Mouse (Mus musculus): ENCODE measurements around the gene Atxn1l. TPM values are rescaled to one million over a fixed set of nuclear protein-coding genes. Genes with fewer than 3 reads are reported as not detected.
A peak's percentile ranks its signal among the peaks of the same experiment; 100 is the strongest.
"Not testable (repeated sequence)": the region's sequence is repeated elsewhere in the genome, so short reads cannot be mapped to it uniquely, and the experiment has no call there.

Gene Atxn1l
- total RNA-seq (2021): 10 to 100 TPM; 15.7 to 16.9 TPM
- long read RNA-seq, experiment 1, partial matches to known transcripts: 0 of 5 reads
- long read RNA-seq, experiment 1, other reads (novel, unspliced or antisense): 5 of 5 reads
- long read RNA-seq, experiment 2, partial matches to known transcripts: 0 of 7 reads
- long read RNA-seq, experiment 2, other reads (novel, unspliced or antisense): 7 of 7 reads

DNA sequence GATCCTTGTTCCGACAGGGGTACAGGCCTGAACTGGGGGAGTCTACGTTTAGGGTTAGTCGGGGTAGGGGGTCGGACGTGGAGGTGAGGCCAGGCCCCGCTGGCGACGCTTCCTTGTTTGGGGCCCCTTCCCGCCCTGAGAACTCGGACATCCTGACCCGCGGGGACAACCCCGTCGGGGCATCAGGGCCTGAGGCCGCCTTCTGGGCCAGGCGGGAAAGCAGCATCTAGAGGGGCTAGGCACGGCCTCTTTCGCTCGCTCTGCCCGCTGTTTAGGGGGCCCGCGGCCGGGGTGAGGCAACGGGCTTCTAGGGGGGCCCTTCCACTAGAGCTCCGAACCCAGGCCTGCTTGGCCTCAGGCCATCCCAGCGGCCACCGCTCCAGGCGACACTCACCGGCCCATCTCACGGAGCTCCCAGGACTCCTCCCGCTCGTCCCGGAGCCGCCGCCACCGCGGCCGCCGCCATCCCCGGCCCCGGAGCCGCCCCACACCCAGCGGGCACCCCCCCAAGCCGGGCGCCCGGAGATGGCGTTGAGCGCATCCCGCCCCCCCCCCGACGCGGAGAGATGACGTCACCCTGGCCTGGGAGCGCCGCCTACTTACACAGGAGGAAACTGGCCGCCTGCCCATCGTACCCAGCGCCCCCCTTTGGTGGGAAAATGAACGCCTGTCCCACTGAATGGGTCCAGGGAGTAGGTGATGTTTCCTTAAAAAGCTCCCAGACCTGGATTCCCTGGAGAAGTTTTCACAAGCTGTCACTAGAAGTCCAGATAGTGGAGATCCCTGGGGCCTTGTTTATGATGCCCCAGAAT is at the start of gene Atxn1l:
Gene Atxn1l (minus strand): TSS at position 503 of the 812 bp plus-strand sequence.
- peak; percentile 76 for DNase-seq

DNA sequence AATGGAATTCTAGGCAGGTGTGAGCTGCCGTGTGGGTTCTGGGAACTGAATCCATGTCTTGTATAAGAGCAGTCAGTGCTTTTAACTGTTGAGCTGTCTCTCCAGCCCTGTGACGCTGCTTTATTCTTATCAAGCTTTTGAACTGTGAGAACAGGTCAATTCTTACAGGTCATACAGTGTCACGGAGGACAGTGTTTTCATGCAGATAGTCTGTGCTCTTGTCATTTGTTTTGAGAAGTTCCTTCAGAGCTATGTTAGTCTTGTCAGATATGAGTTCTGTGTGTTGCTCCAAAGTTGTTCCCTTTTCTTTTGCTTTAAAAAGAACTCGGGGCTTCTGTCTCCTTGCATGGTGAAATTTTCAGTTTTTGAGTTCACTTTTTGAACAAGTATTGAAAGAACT is 43.0 kb upstream of the Atxn1l start:
- DNase-seq: no peak

GRCm38 (mm10) chr8:109779431-109780228 is 42.1 kb upstream of the Atxn1l start:
- DNase-seq: no peak

- no peak for DNase-seq
Measured at GRCm38 (mm10) chr8:109778993-109779421, 41.5 kb upstream of the Atxn1l start.

- DNase-seq: peak; percentile 96
Measured at GRCm38 (mm10) chr8:109778280-109778977, 40.9 kb upstream of the Atxn1l start, which contains the start of gene Ap1g1. Ap1g1 (plus strand) TSS chr8:109778554.

DNA sequence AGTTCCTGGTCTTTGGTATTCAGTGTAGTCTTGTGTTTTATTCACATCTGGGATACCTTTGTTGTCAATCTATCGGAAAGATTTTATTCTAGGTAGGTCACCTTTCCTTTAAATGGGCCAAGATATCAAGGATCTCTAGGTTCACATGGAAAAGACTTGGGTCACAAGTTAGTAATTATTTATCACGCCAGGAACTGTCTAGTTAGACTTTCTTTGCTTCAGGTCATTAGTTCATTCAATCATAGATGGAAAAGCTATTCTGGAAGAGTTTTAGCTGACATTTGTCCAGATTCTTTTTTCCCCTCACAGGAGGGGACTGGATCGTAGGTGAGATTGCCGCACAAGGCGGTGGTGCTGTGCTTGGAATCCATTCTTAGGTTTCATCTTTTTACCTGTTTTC is 40.3 kb upstream of the Atxn1l start:
- no peak for DNase-seq

GRCm38 (mm10) chr8:109773154-109773553 is 35.6 kb upstream of the Atxn1l start:
- no peak for DNase-seq

- no peak for DNase-seq
Measured at GRCm38 (mm10) chr8:109766081-109766480, 28.5 kb upstream of the Atxn1l start.

GRCm38 (mm10) chr8:109764031-109764430 is 26.5 kb upstream of the Atxn1l start:
- DNase-seq: no peak

- DNase-seq: no peak
Measured at GRCm38 (mm10) chr8:109760221-109760620, 22.7 kb upstream of the Atxn1l start.

DNA sequence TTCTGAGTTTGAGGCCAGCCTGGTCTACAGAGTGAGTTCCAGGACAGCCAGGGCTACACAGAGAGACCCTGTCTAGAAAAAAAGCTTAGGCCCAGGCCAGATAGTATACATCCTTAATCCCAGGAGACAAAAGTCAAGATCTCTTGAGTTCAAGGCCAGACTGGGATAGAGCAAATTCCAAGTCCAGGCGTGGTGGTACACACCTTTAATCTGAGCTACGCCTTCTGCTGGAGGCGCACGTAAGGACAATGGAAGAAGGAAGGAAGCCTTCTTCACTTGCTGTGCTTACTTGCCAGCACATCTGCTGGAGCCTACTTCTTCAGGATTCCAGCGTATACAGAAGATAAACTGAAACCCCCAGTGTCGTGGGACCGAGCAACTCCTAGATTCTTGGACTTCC is 21.9 kb upstream of the Atxn1l start:
- DNase-seq: no peak

GRCm38 (mm10) chr8:109756849-109757248 is 19.3 kb upstream of the Atxn1l start:
- no peak for DNase-seq

- DNase-seq: not testable (repeated sequence)
Measured at GRCm38 (mm10) chr8:109755554-109755953, 18.0 kb upstream of the Atxn1l start.

GRCm38 (mm10) chr8:109754696-109755095 is 17.2 kb upstream of the Atxn1l start:
- DNase-seq: no peak

DNA sequence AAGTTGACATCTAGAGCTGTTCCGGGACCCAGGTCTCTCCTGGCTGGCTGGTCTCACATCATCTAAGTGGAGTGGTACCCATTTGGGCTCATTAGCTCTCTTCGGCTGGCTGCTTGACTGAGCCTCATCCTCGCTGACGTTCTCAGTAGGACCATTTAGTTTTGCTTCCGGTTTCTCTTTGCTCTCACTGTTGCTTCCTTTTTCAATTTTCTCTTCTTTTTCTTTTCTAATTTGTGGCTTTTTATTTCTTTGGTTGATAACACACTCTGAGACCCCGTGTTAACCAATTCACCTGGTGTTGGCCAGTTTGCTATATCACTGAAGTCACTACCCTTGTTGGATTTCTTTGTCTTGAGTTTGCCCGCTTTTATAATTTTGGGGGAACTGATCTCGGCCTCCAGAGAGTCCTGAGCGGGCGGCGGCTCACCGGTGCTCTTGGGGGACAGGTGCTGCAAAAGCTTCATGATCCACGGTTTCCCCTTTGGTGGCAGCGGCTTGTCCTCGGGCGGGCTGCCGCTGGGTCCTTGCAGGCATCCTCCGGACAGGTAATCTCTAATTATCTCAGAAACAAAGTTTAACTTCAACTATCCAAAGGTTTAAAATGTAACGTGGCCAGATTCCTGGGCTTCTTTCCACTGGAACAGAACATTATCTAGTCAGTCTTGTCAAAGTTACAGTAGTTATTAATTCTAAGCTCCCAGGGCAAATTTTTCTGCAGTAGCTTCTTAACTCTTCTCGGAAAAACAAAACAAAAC is 14.4 kb upstream of the Atxn1l start:
- DNase-seq: no peak

GRCm38 (mm10) chr8:109750699-109751098 is 13.2 kb upstream of the Atxn1l start:
- DNase-seq: no peak

DNA sequence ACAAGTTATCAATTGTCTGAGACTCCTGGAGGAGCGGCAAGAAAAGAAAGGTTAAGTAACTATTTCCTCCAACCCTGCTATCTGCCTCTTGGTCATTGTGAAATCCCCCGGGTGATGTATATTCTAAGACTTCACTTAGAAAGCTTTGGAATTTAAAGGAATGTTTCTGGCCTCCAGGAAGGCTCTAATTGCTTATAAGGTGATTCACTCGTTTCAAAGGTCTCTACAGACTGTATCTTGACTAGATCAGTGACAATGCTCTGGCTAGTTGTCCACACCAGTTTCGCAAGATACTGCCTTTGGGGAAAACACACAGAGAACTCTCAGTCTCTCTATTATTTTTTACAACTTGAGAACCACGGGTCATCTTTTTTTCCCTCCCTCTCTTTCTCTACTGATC is 12.7 kb upstream of the Atxn1l start:
- DNase-seq: no peak

DNA sequence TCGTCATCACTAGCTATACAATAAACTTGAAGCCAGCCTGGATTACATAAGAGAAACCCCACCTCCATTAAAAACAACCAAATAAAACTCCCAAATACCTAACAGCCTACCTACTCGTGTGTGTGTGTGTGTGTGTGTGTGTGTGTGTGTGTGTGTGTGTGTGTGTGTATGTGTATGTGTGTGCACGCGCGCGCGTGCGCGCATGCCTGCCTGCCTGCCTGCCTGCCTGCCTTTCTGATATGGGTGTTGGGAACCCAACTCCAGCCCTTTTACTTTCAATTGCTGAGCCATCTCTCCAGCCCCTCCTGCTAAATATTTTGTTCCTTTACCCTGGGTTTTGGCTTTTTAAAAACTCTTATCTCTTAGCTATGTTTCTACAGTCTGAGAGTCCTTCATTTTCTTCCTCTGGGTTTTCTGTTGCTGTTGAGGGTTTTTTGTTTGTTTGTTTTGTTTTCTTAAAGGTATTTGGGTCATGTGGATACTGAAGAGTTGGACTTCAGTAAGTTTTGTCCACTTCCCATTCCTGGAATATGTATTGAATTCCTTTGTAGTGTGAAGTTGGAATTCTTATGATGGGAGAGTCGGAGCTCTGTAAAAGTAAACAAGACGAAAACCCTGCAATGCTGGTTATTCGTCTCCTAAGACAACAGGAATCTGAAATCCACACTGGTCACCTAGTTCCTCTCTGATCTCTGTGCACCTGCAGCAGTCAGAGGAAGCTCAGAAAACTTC is 10.1 kb upstream of the Atxn1l start:
- DNase-seq: no peak

- DNase-seq: no peak
Measured at GRCm38 (mm10) chr8:109738049-109738380, 476 bp upstream of the Atxn1l start.

- DNase-seq: no peak
Measured at GRCm38 (mm10) chr8:109736819-109737218, 720 bp downstream of the Atxn1l start.

DNA sequence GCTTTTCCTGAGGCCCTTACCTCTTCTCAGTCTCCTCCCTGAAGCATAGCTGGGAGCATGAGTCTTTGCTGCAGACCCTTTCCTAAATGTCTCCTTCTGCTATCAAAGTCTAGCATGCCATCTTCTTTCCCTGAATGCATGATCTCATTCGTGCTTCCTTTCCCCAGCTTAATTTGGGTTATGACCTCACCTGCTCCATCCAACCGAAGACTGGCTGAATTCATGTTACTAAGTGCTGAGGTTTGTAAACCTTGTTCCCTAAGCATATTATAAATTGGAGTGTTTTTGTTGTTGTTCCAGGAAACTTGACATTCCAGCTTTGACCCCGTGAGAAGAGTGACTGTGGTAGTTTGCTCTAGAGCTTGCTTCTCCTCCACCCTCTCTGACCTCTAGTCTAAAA is 3.5 kb downstream of the Atxn1l start:
- DNase-seq: no peak
